Mouse (Mus musculus): ENCODE results near the gene Olfr31.

GRCm38 (mm10) chr14:14309416-14309815, 13.2 kb upstream of the Olfr31 start:
- TF ChIP-seq CTCF (IDR thresholded peaks at IDR 0.05; ENCODE audit: low read depth, low read length), result no peak
- TF ChIP-seq TAL1 (conservative IDR thresholded peaks at IDR 0.05; ENCODE audit: low read depth, low read length), result no peak
- no peak for TF ChIP-seq GATA1 (IDR thresholded peaks at IDR 0.05; ENCODE audit: borderline replicate concordance, low read length)
- TF ChIP-seq POLR2AphosphoS5 (IDR thresholded peaks at IDR 0.05; ENCODE audit: insufficient replicate concordance, low read depth, low read length), result no peak
- no peak for TF ChIP-seq GATA2 (IDR thresholded peaks at IDR 0.05; ENCODE audit: borderline replicate concordance, low read depth, low read length)

Measured in G1E (cell line).